Mouse (Mus musculus): ENCODE results near the gene Neurl1a. TPM values are rescaled to one million over a fixed set of nuclear protein-coding genes. Genes with fewer than 3 reads are reported as not detected.
"Not testable (repeated sequence)": the region's sequence is repeated elsewhere in the genome, so short reads cannot be mapped to it uniquely, and the experiment has no call there.

Neurl1a gene
- total RNA-seq (2021), result 1 to 10 TPM; 1.0 to 1.1 TPM

GRCm38 (mm10) chr19:47178431-47179271, at the start of gene Neurl1a:
Neurl1a (plus strand) TSS chr19:47178820.
- intact Hi-C loops (cut with DNase I), result loop anchor here (5.0 kb wide), 1 partner anchor 84 kb away; no protein-coding TSS in a partner anchor
- DNase-seq (ENCODE audit: low spot score), result no peak

DNA sequence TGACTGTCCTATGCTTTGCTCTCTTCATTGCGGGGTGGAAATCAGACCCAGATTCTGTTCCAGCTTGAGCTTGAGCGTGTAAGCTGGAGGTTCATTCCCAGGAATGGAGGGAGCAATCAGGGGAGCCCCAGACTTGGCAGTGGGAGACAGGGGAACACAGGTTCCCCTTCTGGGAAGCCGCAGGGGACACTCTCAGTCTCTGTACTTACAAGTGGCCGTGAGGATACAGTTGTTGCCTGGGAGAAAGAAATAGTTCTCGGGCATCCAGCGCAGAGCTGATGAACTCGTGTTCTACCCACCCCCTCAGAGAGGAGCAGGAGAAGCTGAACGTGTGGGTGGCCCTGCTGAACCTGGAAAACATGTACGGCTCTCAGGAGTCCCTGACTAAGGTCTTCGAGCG, 49.8 kb upstream of the Neurl1a start:
- intact Hi-C loops (cut with DNase I), result no loop called here
- DNase-seq (ENCODE audit: low spot score), result no peak

DNA sequence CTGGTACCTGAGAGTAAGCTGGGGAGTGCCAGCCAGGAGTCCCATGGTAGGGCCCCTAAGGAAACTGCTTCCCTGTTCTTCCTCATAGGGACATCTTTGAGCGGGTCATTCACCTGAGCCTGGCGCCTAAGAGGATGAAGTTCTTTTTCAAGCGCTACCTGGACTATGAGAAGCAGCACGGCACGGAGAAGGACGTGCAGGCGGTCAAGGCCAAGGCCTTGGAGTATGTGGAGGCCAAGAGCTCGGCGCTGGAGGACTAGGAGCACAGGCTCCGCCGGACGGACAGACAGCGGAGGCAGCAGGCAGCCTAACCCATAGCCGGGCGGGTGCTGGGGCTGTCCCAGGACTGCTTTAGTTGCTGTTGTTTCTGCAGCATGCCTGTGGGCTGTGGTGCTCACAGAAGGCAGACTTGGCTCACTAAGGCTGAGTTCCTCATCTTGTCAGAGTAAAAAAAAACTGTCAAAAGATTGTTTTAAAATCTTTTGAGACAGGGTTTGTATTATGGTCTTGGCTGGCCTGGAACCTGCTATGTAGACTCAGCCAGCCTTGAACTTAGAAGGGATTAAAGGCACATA, 48.0 kb upstream of the Neurl1a start:
- DNase-seq (ENCODE audit: low spot score), result no peak
- intact Hi-C loops (cut with DNase I), result no loop called here

GRCm38 (mm10) chr19:47133161-47133560, 45.5 kb upstream of the Neurl1a start:
- intact Hi-C loops (cut with DNase I), result no loop called here
- DNase-seq (ENCODE audit: low spot score), result no peak

- DNase-seq (ENCODE audit: low spot score), result no peak
- intact Hi-C loops (cut with DNase I), result no loop called here
Observed at GRCm38 (mm10) chr19:47135568-47135967, 43.1 kb upstream of the Neurl1a start.

DNA sequence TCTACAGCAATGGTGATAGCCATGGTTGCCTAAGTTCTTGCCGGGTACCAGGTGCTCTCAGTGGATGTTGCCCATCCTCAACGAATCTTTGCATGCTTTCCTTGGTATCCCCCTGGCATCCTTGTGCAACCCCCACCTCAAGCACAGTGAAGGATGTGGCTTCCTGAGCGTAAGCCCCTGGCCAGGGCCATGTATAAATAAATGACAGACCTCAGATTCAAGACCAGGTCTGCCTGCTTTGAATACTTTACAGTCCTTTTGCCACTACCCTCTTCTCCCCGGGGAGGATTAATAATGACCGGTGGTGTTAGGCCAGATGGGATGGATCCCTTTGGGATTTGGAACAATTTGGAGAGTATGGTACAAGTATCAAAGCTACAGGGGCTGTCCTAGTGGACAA, 42.5 kb upstream of the Neurl1a start:
- no peak for DNase-seq (ENCODE audit: low spot score)
- intact Hi-C loops (cut with DNase I), result no loop called here

DNA sequence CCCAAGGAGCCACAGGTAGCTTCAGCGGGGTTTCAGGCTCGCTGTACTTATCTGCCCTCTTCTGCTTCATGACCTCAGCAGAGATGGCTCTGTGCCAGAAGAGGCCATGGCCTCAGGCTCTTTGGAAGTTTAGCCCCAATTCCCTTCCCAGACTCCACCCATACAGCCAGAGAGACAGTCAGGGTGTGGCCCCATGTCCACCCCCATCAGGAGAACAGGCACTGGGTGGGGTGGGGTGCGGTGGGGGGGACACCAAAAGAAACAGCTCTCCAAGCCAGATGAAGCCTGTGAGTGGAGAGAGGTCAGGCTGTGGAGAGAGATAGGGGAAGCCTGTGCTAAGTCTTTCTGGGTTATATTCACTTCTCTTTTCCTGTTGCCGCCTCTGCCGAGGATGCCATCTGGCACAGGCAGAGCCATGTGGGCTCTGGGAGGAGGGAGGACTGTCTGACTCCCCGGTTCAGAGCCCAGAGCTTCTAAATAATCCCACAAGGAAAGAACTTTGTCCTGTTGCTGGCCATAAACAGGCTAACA, 41.5 kb upstream of the Neurl1a start:
- peak; percentile 61 for DNase-seq (ENCODE audit: low spot score)

DNA sequence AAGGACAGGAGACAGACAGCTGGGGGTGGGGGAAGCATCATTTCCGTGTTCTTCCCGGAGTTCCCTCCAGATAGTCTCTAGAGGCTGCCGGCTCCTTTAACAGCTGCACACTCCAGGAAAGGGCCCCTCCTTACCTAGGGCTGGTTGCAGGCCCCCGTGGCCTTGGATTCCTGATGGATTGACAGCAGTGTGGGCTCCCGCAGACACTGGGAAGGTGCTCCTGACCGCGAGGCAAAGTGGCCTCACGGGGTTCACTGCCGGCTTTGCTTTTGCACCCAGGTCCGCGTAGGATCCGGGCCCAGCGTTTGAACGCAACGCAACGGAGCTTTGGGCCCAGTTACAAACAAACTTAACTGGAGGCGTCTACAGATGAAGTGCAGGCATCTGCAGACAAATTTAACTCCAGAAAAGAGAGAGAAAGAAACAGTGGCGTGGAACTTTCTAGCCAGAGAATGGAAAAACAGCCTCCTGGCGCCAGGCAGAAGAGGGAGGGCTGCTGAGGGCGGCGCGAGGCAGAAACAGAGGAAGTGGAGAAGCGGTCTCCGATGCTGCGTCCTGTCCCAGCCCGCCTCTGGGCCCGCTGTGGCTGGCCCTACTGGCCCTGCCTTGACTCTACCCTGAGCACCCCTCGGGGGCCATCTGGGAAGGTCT, 40.7 kb upstream of the Neurl1a start, which contains the start of gene Calhm2:
Calhm2 (minus strand) TSS at position 524 of the 651 bp plus-strand sequence.
- DNase-seq (ENCODE audit: low spot score), result peak; percentile 52
- intact Hi-C loops (cut with DNase I), result no loop called here

More for the DNA sequence above, 41.5 kb upstream of the Neurl1a start:
- intact Hi-C loops (cut with DNase I), result no loop called here

DNA sequence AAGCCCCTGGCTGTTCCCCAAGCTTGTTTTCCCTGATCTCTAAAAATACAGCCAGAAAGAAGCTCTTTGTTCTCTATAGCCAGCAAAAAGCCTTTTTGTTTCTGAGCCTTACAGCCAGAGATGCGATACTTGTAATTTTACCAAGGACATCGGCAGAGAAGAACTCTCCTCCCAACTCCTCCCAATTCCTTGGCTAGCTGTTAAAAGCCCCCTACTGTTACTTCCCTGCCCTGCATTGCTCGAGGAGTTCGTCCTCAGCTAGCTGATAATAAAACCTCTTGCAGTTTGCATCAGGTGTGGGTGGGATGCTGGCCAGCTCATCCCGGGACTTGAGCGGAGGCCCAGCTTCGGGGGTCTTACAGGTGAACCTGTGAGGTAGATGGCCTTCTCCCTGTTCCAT, 39.0 kb upstream of the Neurl1a start:
- intact Hi-C loops (cut with DNase I); DNase-seq (ENCODE audit: low spot score): not testable (repeated sequence)

GRCm38 (mm10) chr19:47142438-47142837, 36.2 kb upstream of the Neurl1a start:
- intact Hi-C loops (cut with DNase I), result no loop called here
- no peak for DNase-seq (ENCODE audit: low spot score)

- no peak for DNase-seq (ENCODE audit: low spot score)
- intact Hi-C loops (cut with DNase I), result no loop called here
Observed at GRCm38 (mm10) chr19:47144154-47144553, 34.5 kb upstream of the Neurl1a start, which contains the start of gene Calhm1. Calhm1 (minus strand) TSS chr19:47144254.

- DNase-seq (ENCODE audit: low spot score), result no peak
- intact Hi-C loops (cut with DNase I), result no loop called here
Observed at GRCm38 (mm10) chr19:47148267-47148847, 30.3 kb upstream of the Neurl1a start.

GRCm38 (mm10) chr19:47149854-47150253, 28.8 kb upstream of the Neurl1a start:
- DNase-seq (ENCODE audit: low spot score), result no peak
- intact Hi-C loops (cut with DNase I), result no loop called here

DNA sequence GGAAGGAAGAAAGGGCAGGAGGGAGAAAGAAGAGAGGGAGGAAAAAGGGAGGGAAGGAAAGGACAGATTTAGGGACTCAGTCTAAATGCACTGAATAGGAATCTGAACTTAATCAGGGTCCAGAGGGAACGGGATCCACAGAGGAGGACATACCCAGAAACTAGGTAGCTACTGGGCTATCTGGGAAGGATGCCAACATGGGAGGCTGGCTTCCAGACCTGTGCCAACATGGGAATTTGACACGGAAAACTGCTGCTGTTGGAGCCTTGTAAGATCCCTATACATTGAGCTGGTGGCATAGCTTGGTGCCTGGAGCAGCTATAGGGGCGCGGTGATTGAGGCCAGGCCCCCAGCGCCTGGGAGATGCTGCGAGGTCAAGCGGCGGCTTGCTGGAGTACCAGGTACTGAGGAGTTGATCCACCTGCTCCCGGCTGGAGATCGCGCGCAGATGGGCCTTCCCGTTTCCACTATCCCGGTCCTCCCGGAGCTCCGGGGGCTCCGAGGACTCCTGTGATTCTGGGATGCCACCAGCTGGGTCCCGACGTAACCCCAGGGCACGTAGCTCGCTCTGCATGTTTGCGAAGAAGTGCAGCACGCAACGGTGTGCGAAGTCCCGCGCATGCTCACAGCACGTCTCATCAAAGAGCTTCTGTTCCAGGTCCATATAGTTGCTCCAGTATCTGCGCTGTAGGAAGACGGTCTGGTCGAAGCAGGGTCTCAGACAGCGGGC, 27.1 kb upstream of the Neurl1a start:
- DNase-seq (ENCODE audit: low spot score), result no peak
- intact Hi-C loops (cut with DNase I), result no loop called here

DNA sequence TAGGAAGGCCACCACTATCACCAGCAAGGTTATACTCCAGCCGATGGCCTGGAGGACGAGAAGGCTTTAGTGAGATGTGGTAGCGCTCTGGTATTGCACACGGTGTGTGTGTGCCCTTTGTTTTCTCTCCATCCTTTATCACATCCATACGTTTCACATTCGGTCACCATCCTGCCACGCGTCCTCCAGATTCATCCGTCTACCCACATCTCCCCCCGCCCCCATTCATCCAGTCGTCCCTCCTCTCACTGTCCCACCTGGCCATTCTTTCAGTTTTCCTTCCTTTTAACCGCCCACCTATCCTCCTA, 26.6 kb upstream of the Neurl1a start:
- intact Hi-C loops (cut with DNase I), result no loop called here
- DNase-seq (ENCODE audit: low spot score), result no peak

DNA sequence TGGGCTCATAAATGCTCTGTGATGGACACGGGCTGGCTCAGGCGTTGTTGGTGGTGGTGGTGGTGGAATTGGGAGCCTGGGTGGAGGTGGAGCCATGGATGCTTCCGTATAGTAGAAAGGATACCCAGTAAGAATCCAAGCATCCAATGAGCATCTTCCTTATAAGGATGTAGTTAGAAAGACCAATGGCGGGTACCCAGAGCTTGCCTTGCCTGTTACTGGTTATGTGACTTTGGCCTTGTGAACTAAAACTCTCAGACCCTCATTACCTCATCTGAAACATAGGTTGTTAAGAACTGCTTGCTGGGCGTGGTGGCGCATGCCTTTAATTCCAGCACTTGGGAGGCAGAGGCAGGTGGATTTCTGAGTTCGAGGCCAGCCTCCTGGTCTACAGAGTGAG, 24.9 kb upstream of the Neurl1a start:
- DNase-seq (ENCODE audit: low spot score), result no peak
- intact Hi-C loops (cut with DNase I), result no loop called here

DNA sequence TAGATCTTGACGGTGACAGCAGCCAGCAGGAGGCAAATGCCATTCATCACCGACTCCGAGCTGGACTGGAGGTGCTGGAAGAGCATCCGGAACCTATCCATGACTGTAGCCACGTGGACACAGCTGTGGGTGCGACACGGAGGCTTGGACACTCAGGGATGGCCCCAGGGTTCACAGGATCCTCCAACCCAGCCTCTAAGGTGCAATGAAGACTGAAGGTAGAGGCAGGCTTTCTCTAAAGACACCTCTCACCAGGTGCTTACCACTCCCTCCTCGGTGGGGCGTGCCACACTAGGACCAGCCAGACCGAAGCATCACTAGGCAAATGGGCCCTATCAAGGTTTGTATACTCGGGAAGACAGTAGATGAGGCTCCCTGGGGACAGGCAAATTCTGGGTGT, 21.0 kb upstream of the Neurl1a start, which contains the start of gene Calhm3:
Calhm3 (minus strand) TSS at position 101 of the 400 bp plus-strand sequence.
- intact Hi-C loops (cut with DNase I), result no loop called here
- no peak for DNase-seq (ENCODE audit: low spot score)

DNA sequence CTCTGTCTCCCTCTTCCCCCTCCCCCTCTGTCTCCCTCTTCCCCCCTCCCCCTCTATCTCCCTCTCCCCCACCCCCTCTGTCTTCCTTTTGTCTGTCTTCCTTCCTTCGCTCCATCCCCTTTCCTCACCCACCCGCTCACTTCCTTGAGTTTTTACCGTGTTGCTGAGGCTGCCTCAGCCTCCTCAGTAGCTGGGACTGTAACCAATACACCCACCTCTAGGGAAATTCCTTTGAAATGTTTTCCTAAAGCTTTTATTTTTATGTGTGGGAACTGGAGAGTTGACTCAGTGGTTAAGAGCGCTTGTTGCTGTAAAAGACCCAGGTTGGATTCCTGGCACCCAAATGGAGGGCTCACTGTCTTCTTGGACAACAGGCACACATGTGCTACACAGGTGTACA, 17.0 kb upstream of the Neurl1a start:
- DNase-seq (ENCODE audit: low spot score), result no peak
- intact Hi-C loops (cut with DNase I), result no loop called here

- intact Hi-C loops (cut with DNase I), result no loop called here
- no peak for DNase-seq (ENCODE audit: low spot score)
Observed at GRCm38 (mm10) chr19:47163176-47163744, 15.4 kb upstream of the Neurl1a start.

Measured in heart, postnatal 25 days (tissue).